Mouse (Mus musculus) spleen, postnatal 10 days (tissue): ENCODE results near the gene Cyp2c66.
"Not testable (repeated sequence)": the region's sequence is repeated elsewhere in the genome, so short reads cannot be mapped to it uniquely, and the experiment has no call there.

ENCODE experiments used
- DNase-seq, 2 experiments: peaks; one replicate each; pipeline ENCODE4 v3.0.0; 2021 to 2022; ENCODE audit warnings: low spot score in 2 of 2

Cyp2c66 gene

DNA sequence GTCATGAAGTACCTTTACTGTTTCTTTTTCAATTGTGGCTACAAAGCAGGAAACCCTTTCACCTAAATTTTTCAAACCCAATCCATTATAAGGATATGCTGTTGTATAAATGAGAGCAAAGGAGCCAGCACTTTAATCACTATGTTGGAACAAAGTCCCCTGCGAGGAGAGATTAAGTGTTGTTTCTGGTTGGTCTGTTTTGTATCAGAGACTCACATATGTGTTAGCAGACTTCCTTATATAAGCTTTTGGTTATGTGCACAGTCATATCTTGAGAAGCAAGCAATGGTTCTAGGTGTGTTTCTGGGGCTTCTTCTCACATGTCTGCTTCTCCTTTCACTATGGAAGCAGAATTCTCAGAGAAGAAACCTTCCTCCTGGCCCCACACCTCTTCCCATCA is at the start of gene Cyp2c66:
TSS of gene Cyp2c66 (plus strand) at position 255 of the 400 bp plus-strand sequence.
- no peak for DNase-seq

DNA sequence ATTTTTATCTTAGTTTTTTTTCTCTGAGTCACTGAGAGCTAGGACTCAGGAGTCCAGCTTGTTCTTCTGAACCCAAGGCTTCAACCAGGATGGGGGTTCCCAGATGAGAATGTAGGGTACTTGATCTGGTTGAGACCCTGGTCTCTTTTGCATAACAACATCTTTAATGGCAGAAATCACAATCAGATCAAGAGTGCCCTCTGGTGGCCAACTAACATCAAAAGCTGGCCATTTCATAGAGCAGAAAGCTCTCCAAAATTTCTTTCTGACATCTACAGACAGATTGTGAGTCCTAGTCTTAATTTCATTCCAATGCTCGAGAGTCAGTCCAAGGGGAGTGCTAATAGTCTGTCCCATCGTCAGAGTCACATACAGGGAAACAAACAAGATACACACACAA is 14.9 kb upstream of the Cyp2c66 start:
- DNase-seq: peak in 1 of 2 experiments; percentile 21

DNA sequence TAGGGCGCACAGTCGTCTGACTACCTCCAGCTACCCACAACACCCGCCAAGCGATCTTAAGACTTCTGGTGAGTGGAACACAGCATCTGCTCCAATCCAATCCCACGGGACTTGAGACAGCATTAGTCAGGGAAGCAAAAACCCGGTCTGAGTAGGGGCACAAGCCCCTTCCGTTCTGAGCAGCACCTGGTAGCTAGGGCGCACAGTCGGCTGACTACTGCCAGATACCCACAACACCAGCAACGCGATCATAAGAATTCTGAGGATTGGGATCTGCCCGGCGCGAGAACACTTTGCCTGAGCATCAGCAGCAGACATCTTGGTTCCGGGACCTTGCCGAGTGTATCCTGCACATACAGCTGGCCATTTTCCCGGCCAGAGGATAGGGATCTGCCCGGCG is 43.1 kb downstream of the Cyp2c66 start:
- not testable (repeated sequence) for DNase-seq
